Mouse (Mus musculus): ENCODE measurements around the gene Ccdc183.
A peak's percentile ranks its signal among the peaks of the same experiment; 100 is the strongest.

Ccdc183 gene

DNA sequence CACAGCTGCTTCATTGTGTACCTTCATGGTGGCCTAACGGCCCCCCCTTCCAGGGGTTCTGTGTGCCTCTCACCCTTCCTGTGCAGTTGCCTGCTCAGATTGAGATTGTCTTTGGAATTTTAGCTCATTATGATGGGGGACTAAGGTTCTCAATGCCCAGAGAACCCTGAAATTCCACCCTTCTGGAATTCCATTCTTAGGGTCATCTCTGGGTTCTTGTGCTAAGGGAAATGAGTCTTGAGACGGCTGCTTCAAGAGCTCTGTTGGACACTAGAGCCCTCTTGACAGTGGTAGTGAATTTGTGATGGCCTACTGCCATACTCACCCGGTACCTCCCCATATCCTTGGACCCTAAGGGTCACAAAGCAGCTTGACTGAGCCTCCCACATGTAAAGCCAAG is at the start of gene Ccdc183:
TSS of gene Ccdc183 (minus strand) at position 101 of the 400 bp plus-strand sequence.
- DNase-seq: no peak

DNA sequence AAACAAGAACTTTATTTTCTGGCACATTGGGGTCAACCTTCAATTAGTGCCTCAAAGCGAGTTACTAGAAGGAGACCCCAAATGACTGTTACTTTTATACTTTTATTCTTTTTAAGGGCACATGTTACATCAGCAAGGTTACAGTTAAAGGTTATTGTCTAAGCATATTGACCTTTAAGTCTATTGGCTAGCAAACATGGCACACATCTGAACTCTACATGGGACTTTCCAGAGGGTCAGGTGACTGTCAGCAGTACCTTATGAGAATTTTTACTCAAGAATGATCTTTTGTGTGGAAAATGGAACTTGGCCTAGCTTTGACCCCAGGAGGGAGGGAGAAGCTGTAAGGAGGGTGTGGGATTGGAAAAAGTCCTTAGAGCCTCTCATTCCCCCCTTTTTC is 49.0 kb upstream of the Ccdc183 start:
- no peak for DNase-seq

DNA sequence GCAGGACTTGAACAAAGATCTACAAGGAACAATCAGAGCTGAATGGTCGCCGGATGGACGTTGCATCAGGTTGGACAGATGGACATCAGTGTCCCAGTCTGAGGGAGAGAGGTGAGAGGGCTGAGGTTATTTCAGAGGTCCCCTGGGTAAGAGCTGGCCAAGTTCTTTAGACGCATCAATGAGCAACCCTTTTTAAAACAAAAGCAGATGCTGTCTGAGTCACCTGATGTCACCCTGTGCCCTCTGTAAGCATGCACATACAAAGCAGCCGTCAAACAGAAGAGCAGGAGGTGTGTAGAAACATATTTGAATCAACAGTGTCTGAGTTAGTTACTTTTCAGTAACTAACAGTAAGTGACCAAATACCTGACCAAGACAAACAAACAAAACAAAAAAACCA is 46.6 kb upstream of the Ccdc183 start:
- DNase-seq: no peak

DNA sequence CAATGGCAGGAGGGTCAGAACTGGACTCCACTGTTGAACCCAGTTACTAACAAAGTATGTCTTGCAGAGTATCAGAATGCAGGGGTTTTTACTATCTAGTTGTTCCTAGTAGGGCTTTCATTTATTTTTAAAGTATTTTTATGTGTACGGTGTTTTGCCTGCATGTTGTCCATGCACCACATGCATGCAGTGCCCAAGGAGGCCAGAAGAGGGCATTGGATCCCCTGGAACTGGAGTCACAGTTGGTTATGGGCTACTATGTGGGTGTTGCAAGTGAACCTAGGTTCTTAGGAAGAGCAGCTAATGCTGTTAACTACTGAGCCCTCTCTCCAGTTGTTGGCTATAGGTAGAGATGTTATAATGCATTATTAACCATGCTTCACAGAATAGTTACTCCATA is 46.0 kb upstream of the Ccdc183 start:
- DNase-seq: peak; percentile 77

DNA sequence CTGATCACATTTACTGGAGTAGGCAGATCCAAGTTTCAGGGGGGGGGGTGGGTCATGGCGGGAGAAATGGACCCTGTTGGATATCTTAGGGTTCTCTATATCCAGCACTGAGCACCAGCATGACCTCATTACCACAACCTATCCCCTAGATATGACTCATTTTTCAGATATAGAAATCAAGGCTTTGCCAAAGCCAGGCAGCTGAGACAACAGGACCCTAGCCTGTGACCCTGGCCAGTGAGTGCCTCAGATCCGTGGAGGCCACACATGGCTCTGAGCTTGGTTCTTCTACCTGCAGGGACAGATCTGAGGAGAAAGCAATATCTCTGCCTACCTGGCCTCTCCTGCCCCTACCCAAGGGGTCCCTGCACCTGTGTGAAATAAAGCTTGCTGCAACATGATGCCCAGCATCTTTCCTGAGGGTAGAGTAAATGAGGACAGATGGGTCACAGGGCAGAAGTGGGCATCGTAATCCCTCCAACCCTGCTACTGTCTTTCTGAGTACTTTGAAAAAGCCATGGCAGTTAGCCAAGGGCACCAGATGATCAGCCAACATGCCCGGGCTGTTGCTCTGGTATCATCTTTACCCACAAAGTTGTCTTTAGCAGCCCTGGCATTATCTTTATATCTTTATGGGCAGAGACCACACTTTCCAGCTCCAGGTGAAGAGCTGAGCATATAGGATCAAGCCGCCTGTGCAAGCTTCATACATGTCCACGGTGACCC is 43.9 kb upstream of the Ccdc183 start:
- no peak for DNase-seq

DNA sequence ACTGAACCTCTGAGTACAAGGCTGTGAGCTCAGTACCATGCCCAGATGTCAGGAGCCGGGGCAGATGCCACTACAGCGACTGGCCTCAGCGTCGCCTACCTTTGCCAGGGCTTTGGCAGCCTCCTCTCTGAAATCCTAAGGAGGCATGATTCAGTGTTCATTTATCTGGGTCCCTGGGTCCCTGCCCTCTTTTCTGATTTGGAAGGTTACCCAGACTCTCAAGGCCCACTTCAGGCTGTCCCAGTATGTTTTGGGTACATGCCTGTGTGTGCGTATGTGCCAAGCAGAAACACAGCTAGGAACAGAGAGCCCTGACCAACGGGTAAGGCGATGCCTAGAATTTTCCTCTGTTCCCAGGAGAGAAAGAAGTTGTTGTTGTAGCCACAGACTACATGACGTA is 42.8 kb upstream of the Ccdc183 start:
- DNase-seq: no peak

DNA sequence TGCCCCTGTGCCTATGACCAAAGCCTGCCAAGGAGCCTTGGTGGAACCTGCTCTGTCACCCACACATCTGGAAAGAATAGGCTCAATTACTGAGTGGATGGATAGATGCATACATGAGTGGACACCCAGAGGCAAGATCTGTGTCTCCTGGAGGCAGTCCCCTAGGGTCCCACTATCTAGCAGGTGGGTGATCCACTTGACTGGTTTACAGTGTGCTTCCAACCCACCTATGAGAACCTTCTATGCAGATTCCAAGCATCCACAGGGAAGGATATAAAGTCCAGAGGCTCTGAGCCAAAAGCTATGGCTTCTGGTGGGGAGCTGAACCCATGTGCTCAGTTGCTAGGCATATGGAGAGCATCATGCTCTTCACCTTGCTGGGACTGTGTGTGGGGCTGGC is 40.2 kb upstream of the Ccdc183 start, which contains the start of gene Lcn5:
TSS of gene Lcn5 (plus strand) at position 301 of the 400 bp plus-strand sequence.
- DNase-seq: no peak

DNA sequence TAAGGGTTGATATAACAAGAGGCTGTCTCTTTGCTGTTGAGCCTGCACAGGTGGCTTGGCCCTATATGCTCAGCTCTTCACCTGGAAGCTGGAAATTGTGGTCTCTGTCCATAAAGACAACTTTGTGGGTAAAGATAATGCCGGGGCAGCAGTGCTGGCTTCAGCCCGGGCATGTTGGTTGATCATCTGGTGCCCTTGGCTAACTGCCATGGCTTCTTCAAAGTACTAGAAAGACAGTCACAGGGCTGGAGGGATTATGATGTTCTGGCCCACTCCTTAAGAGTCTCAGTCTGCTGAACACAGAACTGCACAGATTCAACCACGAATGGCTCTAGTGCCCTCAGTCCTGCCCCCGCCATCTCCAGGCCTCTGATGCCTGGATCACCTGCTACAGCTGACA is 39.8 kb upstream of the Ccdc183 start:
- DNase-seq: no peak

DNA sequence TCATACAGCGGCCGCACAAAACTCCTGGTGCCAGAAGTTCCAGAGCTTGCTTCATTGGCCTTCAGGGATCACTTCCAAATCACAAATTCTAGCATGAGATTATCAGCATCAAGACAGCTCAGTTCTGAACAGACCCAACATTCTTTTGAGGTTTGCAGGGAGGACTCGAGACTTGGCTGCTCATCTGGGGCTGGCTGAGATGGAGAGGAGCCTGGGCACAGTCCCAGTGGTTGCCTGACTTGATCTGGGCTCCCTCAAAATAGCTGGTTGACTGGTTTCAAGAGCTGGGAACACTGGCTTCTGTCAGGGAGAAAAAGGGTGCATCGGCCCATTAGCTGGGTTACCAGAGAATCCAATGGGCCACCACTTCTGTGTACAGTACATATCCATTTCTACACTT is 39.2 kb upstream of the Ccdc183 start:
- DNase-seq: no peak

DNA sequence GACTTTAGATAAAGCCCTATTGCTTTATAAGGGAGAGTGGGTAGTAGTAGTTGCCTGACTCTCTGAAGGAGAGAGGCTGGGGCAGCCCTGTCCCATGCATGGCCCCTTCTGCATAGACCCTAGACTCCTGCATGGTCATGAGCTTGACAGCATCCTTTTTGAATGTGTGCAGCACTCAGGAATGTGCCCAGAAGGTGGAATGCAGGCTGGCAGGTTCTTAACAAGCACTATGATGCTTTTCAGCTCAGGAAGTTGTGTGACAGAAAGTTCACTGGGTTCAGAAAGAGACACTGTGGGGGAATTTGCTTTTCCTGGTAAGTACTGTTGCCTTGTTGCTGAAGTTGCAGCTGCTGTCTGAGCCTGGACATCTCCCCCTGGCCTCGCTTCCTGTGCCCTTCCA is 37.0 kb upstream of the Ccdc183 start:
- DNase-seq: no peak

DNA sequence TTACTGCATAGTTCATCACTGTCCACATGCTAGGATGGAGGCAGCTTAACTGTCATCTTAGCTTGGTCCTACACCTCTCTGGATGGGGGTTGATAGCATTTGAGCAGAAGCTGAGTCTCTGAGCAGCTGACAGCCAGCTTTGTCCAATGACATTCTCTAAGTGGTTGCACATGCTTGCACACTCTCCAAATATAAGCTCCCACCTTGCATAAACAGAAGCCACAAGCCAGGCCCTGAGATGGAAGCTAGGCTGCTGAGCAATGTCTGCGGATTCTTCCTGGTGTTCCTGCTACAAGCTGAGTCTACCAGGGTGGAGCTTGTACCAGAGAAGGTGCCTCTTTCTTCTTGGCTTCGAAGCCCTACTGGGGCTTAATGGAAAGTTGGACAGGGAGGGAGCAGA is 35.4 kb upstream of the Ccdc183 start, which contains the start of gene Lcn8:
TSS of gene Lcn8 (plus strand) at position 219 of the 400 bp plus-strand sequence.
- no peak for DNase-seq

DNA sequence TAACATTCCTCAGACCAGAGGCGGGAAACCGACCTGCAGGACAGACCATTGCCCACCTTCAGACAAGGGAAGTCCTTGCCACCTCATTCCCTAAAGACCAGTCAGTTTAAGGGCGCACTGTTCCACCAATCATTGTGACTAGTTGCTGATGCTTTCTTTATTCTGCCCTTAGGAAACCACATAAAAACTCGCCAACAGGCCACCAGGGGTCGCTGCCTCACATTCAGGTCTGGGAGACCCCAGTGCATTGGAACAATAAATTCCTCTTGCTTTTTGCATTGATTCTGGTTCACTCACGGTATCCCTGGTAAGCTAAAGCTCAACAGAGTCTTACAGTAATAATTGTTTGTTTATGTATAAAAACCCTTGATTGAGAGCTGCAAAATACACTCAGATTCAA is 22.4 kb upstream of the Ccdc183 start:
- peak; percentile 62 for DNase-seq

DNA sequence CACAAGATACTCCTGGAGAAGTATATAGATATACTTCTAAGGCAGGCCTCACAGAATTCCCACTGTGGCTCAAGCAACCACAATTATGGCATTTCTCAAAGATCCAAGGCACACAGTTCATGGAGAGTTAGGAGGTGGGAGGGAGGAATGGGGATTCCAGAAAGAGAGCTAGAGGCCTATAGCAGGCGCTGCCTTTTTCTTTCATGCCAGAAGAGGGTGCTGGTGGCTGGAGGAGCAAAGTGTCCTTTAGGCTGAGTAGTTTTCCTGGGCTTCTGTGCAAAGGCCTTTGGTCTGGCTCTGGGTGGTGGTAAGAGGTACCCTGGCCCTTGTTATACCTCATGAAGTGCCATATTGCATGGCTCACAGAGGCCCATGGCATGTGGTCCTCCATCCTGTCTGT is 16.6 kb upstream of the Ccdc183 start:
- no peak for DNase-seq

DNA sequence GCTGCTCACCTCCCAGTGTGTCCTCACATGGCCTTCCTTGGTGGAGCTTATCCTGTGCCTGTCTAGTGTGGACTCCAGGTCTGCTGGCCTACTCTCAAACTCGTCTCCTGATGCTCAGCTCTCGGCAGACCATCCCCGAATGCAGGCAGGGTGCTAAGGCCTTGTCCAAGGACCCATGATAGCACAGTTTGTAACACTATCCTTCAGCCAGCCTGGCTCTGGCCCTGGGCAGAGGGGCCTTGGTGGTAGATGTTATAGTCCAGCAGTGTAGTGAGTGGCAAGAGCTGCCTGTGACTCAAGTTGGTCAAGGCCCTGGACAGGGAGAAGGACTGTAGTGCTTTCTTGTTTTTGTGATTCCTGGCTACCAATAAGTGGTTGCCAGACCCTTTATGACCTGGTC is 16.1 kb upstream of the Ccdc183 start:
- no peak for DNase-seq

DNA sequence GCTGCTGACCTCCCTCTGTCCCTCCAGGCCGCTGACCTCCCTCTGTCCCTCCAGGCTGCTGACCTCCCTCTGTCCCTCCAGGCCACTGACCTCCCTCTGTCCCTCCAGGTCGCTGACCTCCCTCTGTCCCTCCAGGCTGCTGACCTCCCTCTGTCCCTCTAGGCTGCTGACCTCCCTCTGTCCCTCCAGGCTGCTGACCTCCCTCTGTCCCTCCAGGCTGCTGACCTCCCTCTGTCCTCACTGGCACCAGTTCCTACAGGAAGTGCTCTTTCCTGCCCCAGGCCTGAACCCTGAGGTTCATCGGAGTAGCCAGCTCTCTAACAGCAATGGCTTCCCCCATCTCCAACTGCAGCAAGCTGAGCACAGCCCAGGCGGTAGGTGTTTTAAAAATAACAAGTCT is 11.3 kb upstream of the Ccdc183 start:
- DNase-seq: no peak

DNA sequence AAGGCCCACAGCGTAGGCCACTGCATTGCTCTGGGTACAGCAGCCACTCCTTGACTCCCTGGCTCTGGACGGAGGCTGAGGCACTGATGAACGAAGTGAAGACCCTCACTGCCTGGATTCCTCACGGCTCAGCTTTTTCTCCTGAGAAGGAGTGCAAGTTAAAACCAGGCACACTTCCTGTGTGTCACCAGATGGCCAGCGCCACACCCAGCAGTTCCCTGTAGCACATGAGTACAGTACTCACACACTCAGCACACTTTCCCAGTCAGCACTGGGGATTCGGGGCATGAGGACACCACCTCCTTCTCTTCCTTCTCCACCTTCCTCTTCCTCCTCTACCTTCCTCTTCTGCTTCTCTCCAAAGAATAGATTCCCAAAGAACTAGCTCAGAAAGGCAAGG is 10.3 kb upstream of the Ccdc183 start, which contains the start of gene Fcna:
TSS of gene Fcna (minus strand) at position 220 of the 400 bp plus-strand sequence.
- DNase-seq: no peak

DNA sequence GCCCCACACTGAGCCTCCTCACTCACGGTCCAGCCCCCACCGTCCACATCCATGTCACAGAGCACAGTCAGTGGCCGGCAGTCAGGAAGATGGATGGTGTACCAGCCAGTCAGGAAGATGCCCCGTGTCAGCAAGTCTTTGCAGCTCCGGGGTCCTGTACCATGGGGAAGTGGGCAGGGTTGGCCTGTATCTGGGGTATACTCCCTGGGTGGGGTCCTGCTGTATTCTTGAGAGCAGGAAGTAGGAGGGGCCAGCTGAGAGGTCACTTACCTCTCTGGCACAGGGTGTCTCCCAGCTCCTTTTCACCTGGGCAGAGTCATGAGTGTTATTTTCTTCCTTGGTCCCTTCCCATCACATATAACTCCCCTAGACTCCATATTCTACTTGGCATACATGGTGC is 8.5 kb upstream of the Ccdc183 start:
- DNase-seq: no peak

DNA sequence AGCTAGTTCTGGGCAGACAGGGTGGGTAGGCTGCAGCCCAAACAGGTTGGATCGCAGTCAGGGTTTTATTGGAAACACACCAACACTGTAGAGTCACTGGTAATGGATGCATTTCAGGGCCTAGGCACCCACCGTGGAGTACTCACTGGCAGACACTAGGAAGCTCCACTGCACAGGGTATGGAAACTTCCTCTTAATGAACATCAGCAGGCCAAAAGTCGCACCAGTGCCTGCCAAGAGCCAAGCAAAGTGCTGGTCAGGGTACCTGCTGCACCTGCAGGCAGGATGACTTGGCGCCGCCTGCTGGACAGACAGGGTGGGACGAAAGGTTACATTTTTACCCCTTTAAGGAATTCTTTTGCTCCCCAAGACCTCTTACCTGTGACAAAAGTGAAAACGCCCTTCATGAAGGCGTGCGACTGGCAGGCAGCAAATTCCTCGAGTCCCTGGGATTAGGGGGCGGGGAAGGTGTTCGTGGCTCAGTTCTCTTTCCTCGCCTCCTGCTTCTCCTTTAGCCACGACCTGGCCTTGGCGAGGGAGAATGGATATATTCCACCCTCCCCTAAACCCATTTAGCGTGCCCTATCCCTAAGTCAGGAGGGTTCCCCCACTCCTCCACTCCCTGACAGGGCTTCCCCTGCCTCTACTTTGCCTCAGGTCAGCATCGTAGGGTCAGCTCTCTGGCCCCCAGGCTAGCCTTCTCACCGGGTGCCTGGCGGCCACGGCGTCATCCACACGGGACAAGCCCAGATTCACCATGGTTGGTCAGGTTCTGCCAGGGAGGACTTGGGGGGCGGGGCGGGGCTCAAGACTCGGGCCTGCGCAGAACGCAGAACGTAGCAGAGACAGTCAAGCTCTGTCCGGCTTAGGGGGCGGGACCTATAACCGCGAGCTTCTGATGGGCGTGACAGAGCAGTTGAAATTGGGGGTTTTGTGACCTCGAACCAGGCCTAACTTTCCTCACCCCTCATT is 4.0 kb upstream of the Ccdc183 start, which contains the start of gene Tmem141:
TSS of gene Tmem141 (minus strand) at position 777 of the 972 bp plus-strand sequence.
- DNase-seq: peak; percentile 61

DNA sequence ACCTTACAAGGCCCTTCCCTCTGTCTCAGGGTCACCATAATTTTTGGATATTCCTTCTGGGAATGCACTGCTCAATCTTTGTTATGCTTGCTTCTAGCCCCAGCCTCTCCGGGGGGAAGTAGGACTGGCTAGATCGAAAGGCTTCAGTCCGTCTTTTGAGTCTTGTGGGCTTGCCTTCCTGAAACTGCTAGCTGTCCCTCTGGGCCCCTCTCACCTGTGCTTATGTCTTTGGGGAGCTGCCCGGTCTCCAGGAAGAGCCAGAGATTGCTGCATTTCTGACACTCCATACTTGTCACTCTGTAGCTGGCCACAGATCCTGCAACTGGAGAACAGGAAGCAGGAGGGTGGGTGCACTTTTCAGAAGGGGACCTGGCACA is 3.4 kb upstream of the Ccdc183 start:
- DNase-seq: no peak

DNA sequence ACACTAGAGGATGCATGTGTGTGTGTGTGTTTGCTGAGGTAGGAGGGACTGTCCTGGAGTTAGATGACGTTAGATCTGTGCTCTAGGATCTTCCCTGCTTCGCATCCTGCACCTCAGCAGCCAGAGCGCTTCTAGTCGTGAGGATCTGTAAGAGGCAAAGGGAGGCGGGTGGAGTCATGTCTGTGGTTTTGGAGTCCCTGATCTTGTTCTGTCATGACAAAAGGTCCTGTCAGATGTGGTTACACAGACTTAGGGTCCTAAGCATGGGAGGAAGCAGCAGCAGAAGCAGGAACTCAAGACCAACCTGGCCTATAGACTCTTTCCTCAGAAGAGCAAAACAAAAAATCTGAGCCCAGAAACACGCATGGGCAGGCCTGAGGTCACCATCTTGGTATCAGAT is 2.9 kb upstream of the Ccdc183 start:
- DNase-seq: peak; percentile 24

DNA sequence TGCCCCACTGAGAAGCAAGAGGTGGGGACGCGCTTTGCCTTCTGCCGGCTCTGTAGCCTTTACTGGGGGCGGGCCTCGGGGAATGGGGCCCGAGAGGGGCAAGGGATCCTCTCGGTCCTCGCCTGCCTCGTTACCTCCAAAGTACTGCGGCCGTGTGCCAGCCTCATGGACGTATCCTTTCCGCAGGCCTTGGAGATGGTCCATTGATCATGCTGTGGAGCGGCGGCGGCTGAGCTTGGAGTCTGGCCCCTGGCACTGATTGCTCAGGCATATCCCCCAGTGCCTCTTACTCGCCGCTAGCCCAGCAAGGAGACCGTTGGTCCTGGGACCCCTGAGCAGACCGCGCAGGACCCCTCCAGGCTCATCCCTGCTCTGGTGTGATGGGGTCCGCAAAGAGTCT is 1.1 kb downstream of the Ccdc183 start:
- no peak for DNase-seq

DNA sequence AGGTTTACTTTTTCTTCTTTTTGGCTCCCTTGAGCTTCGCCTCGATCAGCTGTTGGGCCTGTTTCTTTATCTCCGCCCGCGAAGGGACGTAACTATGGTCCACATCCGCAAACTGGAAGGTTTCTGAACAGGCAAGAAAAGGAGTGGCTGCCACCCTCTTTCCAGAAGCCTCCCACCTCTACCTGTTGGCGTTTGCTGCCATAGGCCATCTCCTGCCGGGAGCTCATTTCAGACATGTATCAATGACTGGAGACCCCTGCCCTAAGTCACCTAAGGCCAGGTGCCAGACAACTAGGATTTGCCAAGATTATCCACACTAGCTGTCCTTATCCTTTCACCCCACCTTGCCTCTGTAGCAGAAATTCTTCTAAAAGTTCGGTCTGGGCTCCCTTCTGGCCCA is 8.8 kb downstream of the Ccdc183 start:
- no peak for DNase-seq

DNA sequence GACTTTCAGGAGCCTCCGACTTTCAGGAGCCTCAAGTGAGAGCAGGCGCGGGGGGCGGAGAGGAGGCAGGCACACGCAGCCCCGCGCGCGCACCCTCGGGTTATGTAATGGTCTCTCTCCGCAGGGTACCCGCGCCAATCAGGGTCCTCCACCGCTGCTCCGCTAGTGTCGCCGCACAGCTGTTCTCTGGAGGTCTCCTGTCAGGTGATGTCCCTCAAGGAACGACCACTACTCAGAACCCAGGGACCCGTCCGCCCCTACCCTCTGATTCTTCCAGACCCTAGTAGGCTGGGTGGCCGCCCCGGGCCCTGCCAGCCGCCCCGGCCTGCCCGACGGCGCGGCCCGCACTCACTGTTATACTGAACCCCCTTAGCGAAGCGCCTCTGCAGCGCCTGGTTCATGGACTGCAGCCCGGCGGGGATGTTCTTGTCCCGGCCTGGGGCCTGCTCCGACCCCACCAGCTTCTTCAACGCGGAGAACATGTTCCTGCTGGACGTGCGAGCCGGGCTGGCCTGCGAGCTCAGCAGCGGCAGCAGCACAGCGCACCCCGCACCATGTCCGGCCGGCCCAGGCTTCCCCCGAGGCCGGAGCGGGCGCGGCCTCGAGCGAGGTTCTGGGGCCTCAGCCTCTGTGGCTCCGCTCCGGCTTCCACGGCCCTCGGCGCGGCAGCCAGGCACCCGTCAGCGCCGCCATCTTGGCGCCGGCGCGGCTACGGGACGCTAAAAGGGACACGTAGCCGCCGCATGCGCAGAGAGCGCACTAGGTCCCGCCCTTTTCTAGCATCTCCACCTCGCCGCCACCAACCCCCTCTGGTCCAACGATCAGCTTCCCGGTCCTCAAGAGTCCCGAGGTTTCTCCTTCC is 9.5 kb downstream of the Ccdc183 start, which contains the start of gene Rabl6:
TSS of gene Rabl6 (minus strand) at position 761 of the 862 bp plus-strand sequence.
- peak; percentile 87 for DNase-seq
